Mouse (Mus musculus): ENCODE data around the gene Hoxc9.

Gene Hoxc9

DNA sequence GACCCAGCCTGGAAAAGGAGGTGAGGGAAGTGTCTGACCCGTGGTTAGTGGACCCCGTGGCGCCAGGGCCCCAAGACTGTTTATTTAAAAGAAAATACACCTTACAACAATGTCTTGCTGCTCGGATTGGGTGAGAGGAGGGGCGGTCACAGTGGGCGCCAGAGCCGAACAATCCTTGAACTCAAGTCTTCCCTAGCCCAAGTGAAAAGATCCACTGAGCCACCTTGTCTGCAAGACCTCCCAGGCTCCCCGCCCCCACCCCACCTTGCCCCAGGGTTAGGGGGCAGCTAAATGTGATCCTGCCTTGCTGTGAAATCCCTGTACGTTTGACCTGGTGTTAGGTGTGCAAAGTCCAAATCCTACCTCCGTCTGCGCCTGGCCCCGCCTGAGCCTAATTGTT is 19.3 kb upstream of the Hoxc9 start:
- no peak for DNase-seq

DNA sequence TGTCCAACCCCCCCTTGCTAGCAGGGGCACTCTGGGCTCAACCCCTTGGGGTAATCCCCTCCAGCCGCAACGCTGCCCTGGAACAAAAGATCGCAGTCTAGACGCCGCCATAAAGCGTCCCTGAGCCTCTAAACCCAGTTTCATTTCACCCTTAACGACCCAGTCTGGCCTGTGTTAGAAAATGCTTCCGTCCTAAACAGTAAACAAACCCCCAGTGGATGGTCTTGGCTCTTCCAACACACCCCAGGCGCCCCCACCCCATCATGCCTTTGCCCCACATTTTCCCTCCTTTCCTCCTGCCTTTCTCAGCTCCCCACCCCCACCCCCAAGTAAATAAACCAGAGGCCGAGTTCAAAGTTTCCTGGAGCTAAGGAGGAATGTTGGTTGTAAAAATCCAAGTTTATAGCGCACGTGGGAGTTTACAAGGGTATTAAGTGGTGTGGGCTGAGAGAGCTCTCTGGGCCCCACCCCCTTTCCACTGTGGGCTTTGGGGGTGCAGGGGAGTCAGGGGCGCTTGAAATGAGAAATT is 16.5 kb upstream of the Hoxc9 start:
- no peak for DNase-seq

DNA sequence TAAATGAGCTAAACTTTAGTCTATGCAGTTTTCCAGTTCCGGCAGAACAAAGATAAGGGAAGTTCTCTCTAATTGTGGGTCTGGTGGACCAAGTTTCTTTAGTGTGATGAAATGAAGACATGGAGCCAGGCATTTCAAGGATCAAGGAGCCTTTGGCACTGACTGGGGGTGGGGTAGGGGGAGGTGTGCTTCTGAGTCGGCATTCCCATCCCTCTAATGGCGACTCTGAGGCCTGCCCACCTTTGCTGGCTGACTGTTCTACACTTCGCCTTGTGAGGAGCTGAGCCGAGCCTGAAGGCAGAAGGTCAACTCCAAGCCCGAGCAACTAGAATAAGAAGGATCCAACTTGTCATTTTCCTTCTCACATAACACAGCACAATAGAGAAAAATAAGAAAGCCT is 14.5 kb upstream of the Hoxc9 start:
- DNase-seq: no peak

DNA sequence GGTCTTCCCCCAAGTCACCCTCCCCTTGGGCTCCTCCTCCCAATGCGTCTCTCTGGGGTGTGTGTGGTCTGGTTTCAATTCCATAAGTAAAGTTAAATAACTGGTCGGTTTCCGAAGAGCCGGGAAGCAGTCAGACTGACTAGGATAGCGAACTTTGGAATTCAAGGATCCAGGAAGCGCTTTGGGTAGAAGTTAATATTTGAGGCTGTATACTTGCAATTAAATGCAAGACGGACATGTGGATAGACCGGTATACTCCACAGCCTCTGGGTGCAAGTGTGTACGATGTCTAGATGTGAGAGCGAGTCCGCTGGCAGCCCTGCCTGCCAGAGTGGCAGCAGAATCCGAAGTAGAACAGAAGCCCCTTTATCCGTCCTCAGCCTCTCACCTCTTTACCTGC is 13.7 kb upstream of the Hoxc9 start:
- no peak for DNase-seq

DNA sequence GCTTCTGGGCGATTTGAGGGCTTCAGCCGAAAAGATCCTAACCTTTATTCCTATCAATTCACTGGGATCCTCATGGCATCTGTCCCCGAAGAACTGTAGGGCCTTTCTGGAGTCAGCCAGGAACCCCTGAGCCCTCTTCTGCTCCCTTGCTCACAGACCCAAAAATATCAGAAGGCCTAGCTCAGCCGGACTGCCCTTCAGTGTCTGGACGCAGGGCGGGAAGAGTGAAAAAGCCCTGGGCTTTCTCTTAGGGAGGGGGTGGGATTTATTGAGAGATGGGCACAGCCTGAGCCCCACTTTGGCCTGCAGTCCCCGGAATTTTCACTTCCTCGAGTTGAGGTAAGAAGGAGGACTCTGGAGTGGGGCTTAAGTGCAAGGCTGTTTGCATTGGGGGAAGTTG is 13.0 kb upstream of the Hoxc9 start:
- no peak for DNase-seq

DNA sequence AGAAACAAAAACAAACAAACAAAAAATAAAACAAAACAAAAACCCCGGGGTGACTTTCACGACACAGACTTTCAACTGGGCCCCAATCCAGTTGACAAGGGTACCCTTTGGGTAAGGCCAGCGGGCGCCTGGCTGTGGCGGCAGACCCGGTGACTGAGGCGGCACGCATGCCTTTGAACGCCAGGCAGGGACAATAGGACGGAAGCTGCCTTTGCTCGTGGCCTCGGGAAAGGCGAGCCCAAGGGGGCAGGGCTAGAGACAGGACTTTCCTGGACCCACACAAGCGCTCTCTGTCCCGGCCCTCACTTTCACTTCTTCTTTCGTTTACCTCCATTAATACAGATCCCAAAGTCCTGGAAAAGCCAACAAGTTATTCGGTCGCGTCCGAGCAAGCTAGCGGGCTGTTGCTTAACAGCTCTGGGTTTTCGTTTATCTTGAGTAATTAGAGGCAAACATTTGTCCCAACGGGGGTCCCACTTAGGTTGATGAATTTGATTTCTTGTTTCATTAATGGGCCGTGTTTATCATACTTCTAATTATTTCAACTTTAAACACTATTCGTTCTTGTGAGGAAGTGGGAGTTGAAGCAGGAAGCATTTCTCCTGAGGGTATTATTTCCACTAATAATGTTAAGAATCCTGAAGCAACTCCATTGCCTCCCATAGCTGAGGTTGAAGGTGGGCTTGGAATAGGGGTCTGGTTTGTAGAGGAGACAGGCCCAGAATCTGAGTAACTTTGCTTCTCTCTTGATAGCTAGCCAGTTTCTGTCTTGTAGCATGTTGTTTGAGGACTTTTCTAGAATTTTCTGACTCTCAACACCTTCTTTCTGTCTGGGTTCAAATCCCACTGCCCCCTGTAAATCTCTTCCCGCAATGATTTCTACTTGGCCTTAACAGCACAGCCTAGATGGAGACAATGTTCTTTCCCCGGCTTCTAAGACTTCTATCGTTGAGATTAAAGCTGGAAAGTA is 12.3 kb upstream of the Hoxc9 start:
- DNase-seq: peak; percentile 81

DNA sequence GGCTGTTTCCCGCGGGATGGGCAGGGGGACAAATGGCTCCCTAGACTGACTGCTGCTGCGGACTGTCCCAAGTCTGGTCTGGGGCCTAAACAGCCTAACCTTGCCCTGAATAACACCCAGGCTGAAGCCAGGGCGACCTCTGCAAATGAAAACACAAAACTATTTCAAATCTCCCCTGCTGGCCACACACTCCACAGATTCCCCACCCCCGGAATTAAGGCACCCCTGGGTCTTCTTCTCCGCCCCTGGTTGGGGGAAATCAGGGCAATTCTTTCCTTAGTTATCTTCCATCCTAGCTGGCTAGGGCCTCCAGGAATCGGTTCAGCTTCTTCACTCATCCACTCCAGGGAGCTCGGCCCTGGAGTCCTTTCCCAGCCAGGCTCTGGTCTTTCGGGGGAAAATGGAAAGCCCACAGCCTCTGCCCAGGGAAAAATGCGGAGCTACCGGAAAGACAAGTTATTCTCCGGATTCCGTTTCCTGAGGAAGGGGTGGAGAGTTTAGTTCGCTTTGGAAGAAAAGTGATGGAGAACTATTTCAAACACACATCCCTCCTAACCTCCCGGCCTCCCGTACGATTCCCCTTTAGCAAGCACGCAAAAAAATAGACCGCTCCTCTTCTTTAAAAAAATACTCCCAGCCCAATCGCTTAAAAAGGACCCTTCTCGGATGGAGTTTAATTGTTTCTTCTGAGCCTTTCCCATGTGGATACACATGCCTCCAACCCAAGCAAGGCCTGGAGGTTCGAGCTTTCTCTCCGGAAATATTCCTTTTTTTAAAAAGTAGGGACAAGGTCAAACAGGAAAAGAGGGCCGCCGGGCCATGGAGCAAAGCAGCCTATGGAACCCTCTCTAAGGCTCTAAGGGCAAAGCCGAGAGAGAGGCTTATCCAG is 11.0 kb upstream of the Hoxc9 start:
- no peak for DNase-seq

DNA sequence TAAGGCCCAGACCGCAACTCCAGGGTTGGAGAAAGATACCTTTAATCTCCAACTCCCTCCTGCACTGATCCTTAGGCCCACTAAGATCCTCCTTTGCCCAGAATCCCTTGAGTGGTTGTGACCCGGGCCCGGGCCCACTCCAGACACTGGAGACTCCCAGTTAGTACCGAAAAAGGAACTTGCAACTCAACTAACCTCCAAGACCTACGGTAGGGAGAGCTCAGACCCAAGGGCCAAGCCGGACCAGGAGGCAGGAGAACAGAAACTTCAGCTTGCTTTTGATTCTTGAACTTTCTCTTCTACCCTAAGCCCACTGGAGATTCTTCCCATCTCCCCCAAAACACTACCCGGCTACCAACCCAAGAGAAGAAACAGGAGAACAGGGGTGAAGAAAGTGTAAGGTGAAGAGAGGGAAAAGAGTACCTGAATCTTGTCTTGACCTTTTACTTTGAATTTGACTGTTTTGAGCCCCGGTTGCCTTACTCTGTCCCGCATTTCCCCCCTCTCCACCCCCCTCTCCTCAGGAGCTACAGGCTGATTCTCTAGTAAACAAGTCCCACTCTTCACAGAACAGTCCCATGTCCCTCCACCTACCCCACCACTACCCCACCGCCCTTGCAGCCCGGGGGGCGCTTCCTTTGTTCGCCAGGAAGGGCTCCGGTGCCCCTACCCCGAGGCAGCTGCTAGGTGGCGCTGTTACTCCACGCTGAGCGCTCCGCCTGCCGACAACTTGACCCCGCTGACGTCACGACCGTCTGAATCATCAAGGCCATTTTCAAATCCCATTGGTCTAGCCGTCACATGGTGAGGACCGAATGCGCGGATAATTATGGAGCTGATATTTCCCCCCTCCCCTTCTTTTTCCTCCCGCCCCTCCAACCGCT is 10.1 kb upstream of the Hoxc9 start:
- peak; percentile 95 for DNase-seq

DNA sequence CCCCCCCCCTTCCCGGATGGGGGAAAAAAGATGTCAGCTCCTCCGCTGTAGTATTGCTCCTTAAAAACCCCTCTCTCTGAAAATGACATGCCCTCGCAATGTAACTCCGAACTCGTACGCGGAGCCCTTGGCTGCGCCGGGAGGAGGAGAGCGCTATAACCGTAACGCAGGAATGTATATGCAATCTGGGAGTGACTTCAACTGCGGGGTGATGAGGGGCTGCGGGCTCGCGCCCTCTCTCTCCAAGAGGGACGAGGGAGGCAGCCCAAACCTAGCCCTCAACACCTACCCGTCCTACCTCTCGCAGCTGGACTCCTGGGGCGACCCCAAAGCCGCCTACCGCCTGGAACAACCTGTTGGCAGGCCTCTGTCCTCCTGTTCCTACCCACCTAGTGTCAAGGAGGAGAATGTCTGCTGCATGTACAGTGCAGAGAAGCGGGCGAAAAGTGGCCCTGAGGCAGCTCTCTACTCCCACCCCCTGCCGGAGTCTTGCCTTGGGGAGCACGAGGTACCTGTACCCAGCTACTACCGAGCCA is 9.4 kb upstream of the Hoxc9 start, which contains the start of gene Hoxc10:
Hoxc10 (plus strand) TSS at position 21 of the 536 bp plus-strand sequence.
- no peak for DNase-seq

DNA sequence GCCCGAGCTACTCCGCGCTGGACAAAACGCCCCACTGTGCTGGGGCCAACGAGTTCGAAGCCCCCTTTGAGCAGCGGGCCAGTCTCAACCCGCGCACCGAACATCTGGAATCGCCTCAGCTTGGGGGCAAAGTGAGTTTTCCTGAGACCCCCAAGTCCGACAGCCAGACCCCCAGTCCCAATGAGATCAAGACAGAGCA is 9.0 kb upstream of the Hoxc9 start, which contains the start of gene Hoxc5:
Hoxc5 (plus strand) TSS at position 132 of the 199 bp plus-strand sequence.
- DNase-seq: no peak

DNA sequence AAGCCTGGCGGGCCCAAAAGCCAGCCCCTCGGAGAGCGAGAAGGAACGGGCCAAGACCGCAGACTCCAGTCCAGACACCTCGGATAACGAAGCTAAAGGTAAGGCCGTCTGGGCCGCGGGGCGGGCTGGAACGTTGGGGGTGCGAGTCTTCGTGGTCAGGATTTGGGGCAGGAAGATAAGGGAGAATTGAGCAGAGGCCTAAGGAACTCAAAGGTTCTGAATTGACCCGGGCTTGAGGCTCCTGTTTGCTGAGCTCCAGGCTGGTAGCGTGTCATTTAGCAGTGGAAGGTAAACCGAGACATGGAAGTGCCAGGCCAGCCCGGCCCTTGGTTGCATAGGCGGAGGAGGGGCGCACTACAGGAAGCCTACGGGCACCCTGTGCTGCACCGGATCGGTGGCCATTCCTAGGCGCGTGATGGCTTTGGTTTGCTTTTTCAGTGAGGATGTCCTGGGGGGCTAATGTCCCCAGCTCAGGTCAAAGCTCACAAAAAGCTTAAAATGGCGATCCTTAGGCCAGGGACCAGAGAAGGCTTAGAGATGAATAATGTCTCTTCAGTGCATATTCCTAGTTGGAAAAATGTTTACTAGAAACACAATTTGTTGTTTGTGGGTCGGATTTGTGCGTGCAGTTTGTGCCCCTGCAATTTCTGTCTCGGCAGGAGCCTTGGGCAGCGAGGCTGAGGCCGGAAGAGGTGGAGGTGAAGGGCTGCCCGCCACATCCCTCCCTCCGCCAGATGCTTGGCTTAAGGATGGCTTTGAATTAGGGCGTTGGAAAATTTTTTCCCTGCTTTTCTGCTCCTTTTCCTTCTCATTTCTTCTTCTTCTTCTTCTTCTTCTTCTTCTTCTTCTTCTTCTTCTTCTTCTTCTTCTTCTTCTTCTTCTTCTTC is 8.5 kb upstream of the Hoxc9 start:
- DNase-seq: no peak

DNA sequence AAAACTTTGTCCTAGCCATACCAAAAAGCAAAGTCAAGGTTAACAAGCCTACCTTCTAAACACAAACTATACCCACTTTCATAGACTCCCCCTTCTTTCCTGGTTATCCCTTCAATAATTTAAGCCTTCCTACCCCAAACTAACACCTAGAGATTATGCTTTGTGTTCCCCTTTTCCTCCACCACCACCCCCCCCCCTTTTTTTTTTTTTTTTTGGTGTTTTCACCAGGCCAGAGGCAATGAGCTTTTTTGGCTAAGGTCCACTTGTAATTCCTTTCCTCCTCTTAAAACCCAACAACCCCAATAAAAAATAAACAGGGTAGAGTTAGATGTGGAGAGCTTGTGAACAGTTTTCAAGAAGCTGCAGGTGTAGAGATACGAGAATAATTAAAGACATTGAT is 6.9 kb upstream of the Hoxc9 start:
- DNase-seq: no peak

DNA sequence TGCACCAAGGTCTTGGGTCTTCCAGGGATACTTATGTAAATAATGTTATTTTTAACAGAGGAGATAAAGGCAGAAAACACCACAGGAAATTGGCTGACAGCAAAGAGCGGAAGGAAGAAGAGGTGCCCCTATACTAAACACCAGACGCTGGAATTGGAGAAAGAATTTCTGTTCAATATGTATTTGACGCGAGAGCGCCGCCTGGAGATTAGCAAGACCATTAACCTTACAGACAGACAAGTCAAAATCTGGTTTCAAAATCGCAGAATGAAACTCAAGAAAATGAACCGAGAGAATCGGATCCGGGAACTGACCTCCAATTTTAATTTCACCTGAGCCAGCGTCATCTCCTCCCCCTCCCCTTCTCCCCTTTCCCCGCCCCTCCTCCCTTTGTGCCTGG is 5.5 kb upstream of the Hoxc9 start:
- DNase-seq: no peak

DNA sequence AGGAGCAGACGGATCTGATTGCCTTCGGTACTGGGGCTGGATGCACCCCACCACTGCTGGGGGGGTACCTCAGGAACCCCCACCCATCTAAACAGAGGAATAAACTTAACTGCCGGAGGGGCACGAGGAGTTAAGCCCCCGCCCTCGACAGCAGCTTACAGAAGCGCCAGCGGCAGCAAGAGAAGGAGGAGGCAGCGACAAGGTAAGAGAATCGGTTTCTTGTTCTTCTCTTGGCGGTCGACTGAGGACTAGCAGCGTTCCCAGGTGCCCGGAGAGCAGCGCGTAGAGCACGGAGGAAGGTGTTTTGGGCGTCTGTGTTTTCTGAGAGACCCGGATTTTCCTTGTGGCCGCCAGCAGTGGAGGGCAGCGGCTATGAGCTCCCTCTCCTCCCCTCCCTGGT is 4.0 kb upstream of the Hoxc9 start:
- DNase-seq: no peak

DNA sequence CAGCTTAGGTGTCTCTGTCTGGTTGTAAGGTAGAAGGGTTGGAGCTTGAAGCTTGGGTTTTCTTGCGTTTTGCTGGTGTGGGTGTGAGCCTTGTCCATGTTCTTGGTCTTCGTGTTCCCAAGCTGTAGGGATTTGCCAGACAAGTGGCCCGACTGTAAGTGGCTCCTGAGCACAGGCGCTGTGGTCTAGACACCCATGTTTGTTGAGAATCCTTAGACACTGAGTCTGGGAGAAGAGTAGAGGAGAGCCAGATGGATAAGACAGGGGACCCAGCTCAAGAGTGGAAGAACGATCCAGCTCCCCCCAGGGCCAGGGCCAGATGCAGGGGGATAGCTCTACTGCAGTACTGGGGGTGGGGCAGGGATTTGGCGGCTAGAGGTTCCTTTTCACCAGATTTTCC is 3.5 kb upstream of the Hoxc9 start:
- DNase-seq: no peak

DNA sequence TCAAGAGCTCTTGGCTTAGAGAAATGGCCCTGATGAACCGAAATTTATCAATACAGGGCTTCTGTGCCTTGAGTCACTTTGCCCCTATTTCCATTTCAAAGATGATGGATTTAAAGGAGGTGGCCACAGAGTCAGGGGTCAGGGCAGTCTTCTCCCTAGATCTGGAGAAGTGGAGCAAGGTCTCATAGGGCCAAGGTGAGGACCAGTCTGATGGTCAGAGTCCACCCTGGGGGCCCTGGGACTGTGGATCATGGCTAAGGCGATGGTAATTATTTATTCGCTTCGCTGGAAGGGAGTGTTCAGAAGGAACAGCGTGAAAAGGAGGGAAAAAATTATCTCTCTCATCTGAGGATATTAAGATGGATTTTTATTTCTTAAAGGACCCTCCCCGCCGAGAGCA is 1.2 kb upstream of the Hoxc9 start:
- no peak for DNase-seq

DNA sequence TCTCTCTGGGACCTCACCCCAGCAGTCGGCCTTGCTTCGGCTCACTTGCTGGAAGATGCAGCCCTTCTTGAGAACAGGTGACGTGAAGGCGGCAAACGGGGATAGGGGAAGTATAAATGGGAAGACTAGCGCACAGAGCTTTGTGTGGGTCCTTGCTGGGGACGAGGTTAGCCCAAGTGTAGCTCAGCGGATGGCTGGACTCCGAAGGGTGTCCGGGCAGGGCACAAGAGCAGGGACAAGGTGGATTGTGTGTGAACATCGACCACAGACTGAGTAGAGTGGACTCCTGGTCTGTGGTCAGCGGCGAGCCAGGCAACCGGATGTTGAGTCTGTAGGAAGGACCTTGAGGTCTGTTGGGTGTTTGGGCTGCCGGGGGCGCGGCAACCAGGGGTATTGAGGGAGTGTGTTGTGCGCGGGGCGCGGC is 539 bp upstream of the Hoxc9 start:
- no peak for DNase-seq

DNA sequence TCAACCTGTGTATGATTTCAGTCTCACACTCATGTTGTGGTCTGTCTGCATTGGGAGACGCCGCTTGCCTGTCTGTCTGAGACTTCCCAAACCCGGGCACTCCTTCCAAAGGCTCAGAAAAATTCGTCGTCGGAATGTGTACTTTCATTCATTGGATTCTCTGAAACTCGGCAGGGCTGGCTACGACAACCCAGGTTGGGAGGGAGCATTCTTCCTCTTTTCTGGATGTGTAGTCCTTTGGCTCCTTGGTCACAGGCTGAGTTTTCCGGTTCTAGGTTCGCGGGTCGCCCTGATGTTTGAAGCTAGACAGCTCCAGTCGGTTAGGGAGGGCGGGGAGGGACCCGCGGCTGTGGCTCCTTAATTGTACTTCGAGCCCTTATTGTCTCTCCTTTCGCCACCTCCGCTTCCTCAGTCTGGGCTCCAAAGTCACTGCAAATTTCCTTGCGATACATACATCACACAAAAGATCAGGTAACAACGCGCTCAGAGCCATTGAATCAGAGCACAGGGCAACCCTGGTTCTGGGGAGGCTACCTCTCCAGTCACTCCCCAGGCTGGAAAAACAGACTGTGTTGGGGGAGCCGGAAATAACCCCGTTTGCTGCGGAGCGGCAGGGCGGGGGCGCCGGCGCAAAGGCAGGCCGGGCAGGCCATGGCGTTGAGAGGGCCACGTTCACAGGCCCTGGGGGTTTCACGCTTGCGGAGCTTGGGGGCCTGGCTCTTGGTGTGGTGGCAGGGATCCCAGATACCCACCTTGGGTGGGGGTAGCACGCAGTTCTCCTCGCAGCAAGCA is 588 bp downstream of the Hoxc9 start:
- DNase-seq: no peak

DNA sequence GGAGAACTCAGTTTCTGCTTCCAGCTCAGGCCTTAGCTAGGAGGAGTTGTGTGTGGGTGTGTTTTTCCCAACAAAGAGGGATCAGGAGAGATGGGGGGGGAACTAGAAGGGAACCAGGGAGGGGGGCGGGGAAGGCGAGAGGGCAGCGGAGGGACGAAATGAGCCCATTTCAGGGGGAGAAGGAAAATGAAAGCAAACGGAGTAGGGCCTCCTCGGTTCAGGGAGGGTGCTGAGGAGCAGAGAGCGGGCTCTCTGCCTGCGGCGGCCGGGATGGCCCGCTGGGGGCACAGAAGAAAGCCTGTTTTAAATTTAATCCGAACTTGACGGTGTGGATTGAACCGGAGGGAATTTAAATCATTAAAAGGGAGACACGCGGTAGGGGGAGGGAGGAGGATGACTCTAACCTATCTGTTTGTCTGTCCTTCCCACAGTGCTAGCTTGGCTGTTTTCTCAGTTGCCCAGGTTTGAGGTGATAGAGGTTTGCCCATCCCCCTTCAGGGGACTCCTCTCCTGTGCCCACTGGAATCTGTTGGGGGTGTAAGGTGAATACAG is 1.3 kb downstream of the Hoxc9 start:
- DNase-seq: no peak
